Mouse (Mus musculus) neural tube, embryonic 11.5 days (tissue): ENCODE results near the gene Btaf1. TPM values are rescaled to one million over a fixed set of nuclear protein-coding genes. Genes with fewer than 3 reads are reported as not detected.

Experiments
- ATAC-seq: fragments of 200-750 bp; cut with Nextera tagmentation; 2 replicates; pipeline ENCODE4 v1.8.0; 2017; ENCODE audit warnings: moderate number of reproducible peaks, mild to moderate bottlenecking, moderate TSS enrichment, moderate library complexity; ENCODE audit not compliant: insufficient read depth, low FRiP score, low TSS enrichment
- DNase-seq: peaks from one replicate; pipeline ENCODE4 v3.0.0-alpha.2; 2015; ENCODE audit warnings: low spot score
- H3K27ac ChIP-seq: fragments of 300-500 bp; sonication (generic); 2 replicates; pipeline ENCODE4 v1.5.1; 2014; ENCODE audit warnings: low read depth, mild to moderate bottlenecking, low read length
- H3K27me3 ChIP-seq: fragments of 300-500 bp; sonication (generic); 2 replicates; pipeline ENCODE4 v1.6.1; 2014; ENCODE audit warnings: mild to moderate bottlenecking, low read length, mixed read lengths; ENCODE audit not compliant: control insufficient read depth, insufficient read depth
- H3K36me3 ChIP-seq: fragments of 300-500 bp; sonication (generic); 2 replicates; pipeline ENCODE4 v1.6.1; 2014; ENCODE audit warnings: mild to moderate bottlenecking, low read length, moderate library complexity, mixed read lengths; ENCODE audit not compliant: control insufficient read depth, insufficient read depth
- H3K4me1 ChIP-seq: fragments of 300-500 bp; sonication (generic); 2 replicates; pipeline ENCODE4 v1.6.1; 2014; ENCODE audit warnings: low read length, mixed read lengths; ENCODE audit not compliant: control insufficient read depth, insufficient read depth
- H3K4me2 ChIP-seq: fragments of 300-500 bp; sonication (generic); 2 replicates; pipeline ENCODE4 v1.6.1; 2014; ENCODE audit warnings: low read depth, mild to moderate bottlenecking, moderate library complexity
- H3K4me3 ChIP-seq: fragments of 300-500 bp; sonication (generic); 2 replicates; pipeline ENCODE4 v1.5.1; 2014; ENCODE audit warnings: low read depth, low read length
- H3K9ac ChIP-seq: fragments of 300-500 bp; sonication (generic); 2 replicates; pipeline ENCODE4 v1.6.1; 2014; ENCODE audit warnings: mild to moderate bottlenecking, low read length
- H3K9me3 ChIP-seq: fragments of 300-500 bp; sonication (generic); 2 replicates; pipeline ENCODE4 v1.6.1; 2016; ENCODE audit warnings: low read length; ENCODE audit not compliant: control insufficient read depth
- WGBS: fragments of 180-500 bp; shearing (Covaris S2); extraction: QIAGEN DNeasy Blood & Tissue Kit; methylation state at CpG from one replicate; pipeline ENCODE4 v1.1.7; 2014; 5-methylcytosine and 5-hydroxymethylcytosine counted together
- polyA plus RNA-seq: library from polyadenylated mRNA; unstranded; fragments of >200 nt; fragmentation: Nextera tagmentation; extraction: Ambion mirVana; gene quantifications from 2 replicates; pipeline ENCODE4 v1.2.1, GENCODE M21; 2014

The Btaf1 gene
- polyA plus RNA-seq, 1 experiment from 2014 or later = 22.2 TPM

DNA sequence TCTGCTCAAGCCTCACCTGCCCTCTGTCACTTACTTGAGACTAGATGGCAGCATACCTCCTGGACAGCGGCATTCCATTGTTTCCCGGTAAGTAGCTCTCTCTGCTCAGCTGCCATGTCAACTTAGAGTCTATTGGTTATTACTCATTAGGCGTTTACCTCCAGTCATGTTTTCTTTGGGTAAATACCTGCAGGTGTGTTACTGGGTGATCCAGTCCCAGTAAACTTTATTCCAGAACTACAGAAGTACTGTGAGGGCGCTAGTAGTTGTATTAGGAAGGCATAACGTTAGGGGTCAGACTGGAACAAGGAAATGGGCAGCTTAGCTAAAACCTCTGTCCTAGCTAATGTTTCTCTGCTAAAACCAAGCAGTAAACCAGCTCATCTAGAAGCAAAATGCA, 78.7 kb downstream of the Btaf1 start:
- Histone ChIP-seq H3K9ac (no peak overlapping the region), H3K4me3 (no peak overlapping the region), H3K4me2 (no peak overlapping the region), H3K36me3 (peaks cover 8% of the 10 kb centered on the region), H3K27ac (no peak overlapping the region), H3K4me1 (no peaks in the 10 kb centered on the region), H3K27me3 (no peaks in the 10 kb centered on the region), H3K9me3 (no peaks in the 10 kb centered on the region)
- WGBS = 90% methylated on average over 5 of the region's 5 CpGs
- no peak for ATAC-seq
- DNase-seq = no peak

GRCm38 (mm10) chr19:37009878-37010281, 84.0 kb downstream of the Btaf1 start:
- Histone ChIP-seq H3K9ac (no peak overlapping the region), H3K4me1 (no peaks in the 10 kb centered on the region), H3K27me3 (no peaks in the 10 kb centered on the region), H3K4me3 (no peak overlapping the region), H3K9me3 (no peaks in the 10 kb centered on the region), H3K4me2 (no peak overlapping the region), H3K27ac (no peak overlapping the region), H3K36me3 (peaks cover 13% of the 10 kb centered on the region)
- 93% methylated on average over 3 of the region's 3 CpGs for WGBS
- no peak for DNase-seq
- no peak for ATAC-seq

DNA sequence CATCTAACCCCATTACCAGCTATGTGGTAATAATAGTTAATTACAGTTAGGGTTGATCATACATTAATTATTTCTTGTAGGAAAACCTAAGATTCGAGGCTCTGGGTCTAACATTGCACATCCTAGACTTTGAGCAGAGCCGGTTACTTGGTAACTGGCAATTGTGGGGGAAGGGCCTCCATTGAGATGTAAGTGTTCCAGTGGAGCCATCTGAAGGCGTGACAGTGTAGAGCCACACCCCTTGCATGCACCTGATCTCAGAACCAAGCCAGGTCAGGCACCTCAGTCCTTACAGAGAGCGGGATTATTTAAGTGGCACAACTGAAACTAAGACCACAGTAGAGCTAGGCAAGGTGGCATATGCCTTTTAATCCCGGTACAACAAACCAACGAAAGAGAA, 87.6 kb downstream of the Btaf1 start:
- ATAC-seq = no peak
- Histone ChIP-seq H3K4me1 (0 out of 2 replicates have a peak, but pooled peaks cover 2% of the 10 kb centered on the region), H3K36me3 (peaks cover 13% of the 10 kb centered on the region), H3K4me3 (no peak overlapping the region), H3K4me2 (no peak overlapping the region), H3K27ac (no peak overlapping the region), H3K27me3 (no peaks in the 10 kb centered on the region), H3K9ac (no peak overlapping the region), H3K9me3 (no peaks in the 10 kb centered on the region; the same call in 1 of the 2 replicates)
- DNase-seq = no peak
- WGBS = 95% methylated on average over 6 of the region's 6 CpGs

GRCm38 (mm10) chr19:37014173-37014939, 88.5 kb downstream of the Btaf1 start:
- ATAC-seq (no peak), DNase-seq (no peak)
- H3K9ac ChIP-seq = no peak overlapping the region
- no peak overlapping the region for H3K4me3 ChIP-seq
- no peak overlapping the region for H3K27ac ChIP-seq
- WGBS = 85% methylated on average over 8 of the region's 8 CpGs
- H3K4me1 ChIP-seq = 0 out of 2 replicates have a peak, but pooled peaks cover 3% of the 10 kb centered on the region
- peaks cover 13% of the 10 kb centered on the region for H3K36me3 ChIP-seq
- H3K9me3 ChIP-seq = no peaks in the 10 kb centered on the region; the same call in 1 of the 2 replicates
- H3K4me2 ChIP-seq = no peak overlapping the region
- no peaks in the 10 kb centered on the region for H3K27me3 ChIP-seq

DNA sequence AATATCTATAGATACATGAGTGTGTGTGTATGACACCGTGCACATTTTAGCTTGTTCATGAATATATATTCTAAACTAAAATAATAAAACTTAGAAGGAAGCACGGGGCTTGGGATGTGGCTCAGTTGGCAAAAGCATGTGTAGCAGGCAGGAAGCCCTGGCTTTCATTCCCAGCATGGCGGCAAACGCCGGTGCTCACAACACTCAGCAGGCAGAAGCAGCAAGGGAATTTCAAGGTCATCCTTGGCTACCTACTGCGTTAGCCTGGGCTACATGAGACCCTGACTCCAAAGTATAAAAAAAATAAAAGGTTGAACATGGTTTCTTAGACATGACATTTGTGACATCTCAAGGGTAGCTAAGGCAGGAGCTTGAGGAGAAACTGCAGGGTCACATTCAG, 91.0 kb downstream of the Btaf1 start:
- no peak overlapping the region for H3K4me3 ChIP-seq
- 0 out of 2 replicates have a peak, but pooled peaks cover 3% of the 10 kb centered on the region for H3K4me1 ChIP-seq
- H3K4me2 ChIP-seq = no peak overlapping the region
- DNase-seq (no peak), ATAC-seq (no peak)
- no peak overlapping the region for H3K27ac ChIP-seq
- H3K27me3 ChIP-seq = no peaks in the 10 kb centered on the region
- H3K9ac ChIP-seq = no peak overlapping the region
- H3K9me3 ChIP-seq = no peaks in the 10 kb centered on the region; the same call in 1 of the 2 replicates
- WGBS = 93% methylated on average over 6 of the region's 6 CpGs
- H3K36me3 ChIP-seq = peaks cover 2% of the 10 kb centered on the region; the same call in 1 of the 2 replicates

- 0 out of 2 replicates have a peak, but pooled peaks cover 3% of the 10 kb centered on the region for H3K4me1 ChIP-seq
- H3K36me3 ChIP-seq = no peaks in the 10 kb centered on the region; the same call in 1 of the 2 replicates
- peak; percentile 86 for DNase-seq
- peak overlapping the region; percentile 27 for H3K9ac ChIP-seq
- peak overlapping the region; percentile 31 for H3K4me3 ChIP-seq
- H3K27ac ChIP-seq = no peak overlapping the region
- H3K27me3 ChIP-seq = no peaks in the 10 kb centered on the region
- H3K4me2 ChIP-seq = peak overlapping the region; percentile 41
- 3% methylated on average over 26 of the region's 26 CpGs for WGBS
- peak; percentile 94 for ATAC-seq
- H3K9me3 ChIP-seq = no peaks in the 10 kb centered on the region; the same call in 1 of the 2 replicates
Measured at GRCm38 (mm10) chr19:37018411-37018810, 92.5 kb downstream of the Btaf1 start.

DNA sequence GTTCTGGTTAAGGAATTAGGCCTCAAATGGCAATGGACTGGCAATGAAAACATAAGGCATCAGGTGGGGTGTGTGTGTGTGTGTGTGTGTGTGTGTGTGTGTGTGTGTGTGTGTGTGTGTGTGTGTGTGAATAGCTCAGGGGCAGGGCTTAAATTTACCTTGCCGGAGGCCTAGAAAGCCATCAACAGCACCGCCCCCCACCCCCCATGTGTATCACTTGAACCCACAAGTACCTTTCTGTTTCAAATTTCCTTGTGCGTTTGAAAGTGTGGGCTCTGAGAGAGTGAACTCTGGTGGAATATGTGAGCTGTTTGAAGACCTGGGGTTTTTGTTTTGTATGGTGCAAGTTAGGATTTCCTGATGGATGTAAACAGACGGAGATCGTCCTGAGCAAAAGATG, 93.1 kb downstream of the Btaf1 start:
- ATAC-seq (no peak), DNase-seq (no peak)
- WGBS = 65% methylated on average over 5 of the region's 5 CpGs

DNA sequence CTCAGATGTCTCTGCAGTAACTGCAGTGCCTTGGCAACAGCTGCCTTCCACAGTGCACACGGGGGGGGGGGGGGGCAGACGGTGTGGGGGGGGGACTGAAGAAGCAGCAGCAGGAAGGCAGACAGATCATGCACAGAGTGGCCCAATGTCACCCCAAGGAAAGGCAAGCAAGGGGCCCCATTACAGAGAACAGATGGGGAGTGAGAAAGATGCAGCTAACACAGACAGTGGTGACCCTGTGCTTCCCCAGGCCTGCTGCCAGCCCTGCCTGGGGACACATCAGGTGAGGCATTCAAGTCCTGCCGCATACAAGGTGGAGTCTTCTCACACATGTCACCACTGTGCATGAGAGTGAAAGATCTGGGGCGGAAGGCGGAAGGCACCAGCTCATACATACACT, 94.7 kb downstream of the Btaf1 start:
- Histone ChIP-seq H3K27ac (no peak overlapping the region), H3K27me3 (no peaks in the 10 kb centered on the region), H3K4me3 (no peak overlapping the region), H3K4me1 (0 out of 2 replicates have a peak, but pooled peaks cover 3% of the 10 kb centered on the region), H3K9me3 (no peaks in the 10 kb centered on the region; the same call in 1 of the 2 replicates), H3K9ac (no peak overlapping the region), H3K4me2 (no peak overlapping the region), H3K36me3 (no peaks in the 10 kb centered on the region; the same call in 1 of the 2 replicates)
- ATAC-seq (no peak), DNase-seq (no peak)
- 66% methylated on average over 4 of the region's 5 CpGs for WGBS

More for the DNA sequence above, 93.1 kb downstream of the Btaf1 start:
- Histone ChIP-seq H3K36me3 (no peaks in the 10 kb centered on the region; the same call in 1 of the 2 replicates), H3K9ac (peak overlapping the region; percentile 27), H3K4me3 (peak overlapping the region; percentile 31), H3K9me3 (no peaks in the 10 kb centered on the region; the same call in 1 of the 2 replicates), H3K27ac (no peak overlapping the region), H3K4me1 (0 out of 2 replicates have a peak, but pooled peaks cover 3% of the 10 kb centered on the region), H3K27me3 (no peaks in the 10 kb centered on the region), H3K4me2 (peak overlapping the region; percentile 41)
